Mouse (Mus musculus) megakaryocyte, embryonic 14.5 days (primary cell): Measurements from ENCODE around the gene Smc6.

Experiments used
- FLI1 ChIP-seq: IDR thresholded peaks from 2 replicates; pipeline ENCODE4 v1.6.1; 2012; ENCODE audit warnings: low read length, inconsistent platforms, mixed read lengths
- GATA1 ChIP-seq: IDR thresholded peaks from 3 replicates; pipeline ENCODE4 v1.6.1; 2012; ENCODE audit warnings: mixed read lengths, low read length, inconsistent platforms, borderline replicate concordance

GRCm38 (mm10) chr12:11276632-11277031 lies 10.9 kb downstream of the Smc6 start:
- no peak for TF ChIP-seq GATA1
- no peak for TF ChIP-seq FLI1
